Mouse (Mus musculus): Measurements from ENCODE around the gene Rgs19. TPM values are rescaled to one million over a fixed set of nuclear protein-coding genes. Genes with fewer than 3 reads are reported as not detected.

Rgs19 gene
- total and polyA plus RNA-seq, 2 experiments: 1.5 to 7.8 TPM

DNA sequence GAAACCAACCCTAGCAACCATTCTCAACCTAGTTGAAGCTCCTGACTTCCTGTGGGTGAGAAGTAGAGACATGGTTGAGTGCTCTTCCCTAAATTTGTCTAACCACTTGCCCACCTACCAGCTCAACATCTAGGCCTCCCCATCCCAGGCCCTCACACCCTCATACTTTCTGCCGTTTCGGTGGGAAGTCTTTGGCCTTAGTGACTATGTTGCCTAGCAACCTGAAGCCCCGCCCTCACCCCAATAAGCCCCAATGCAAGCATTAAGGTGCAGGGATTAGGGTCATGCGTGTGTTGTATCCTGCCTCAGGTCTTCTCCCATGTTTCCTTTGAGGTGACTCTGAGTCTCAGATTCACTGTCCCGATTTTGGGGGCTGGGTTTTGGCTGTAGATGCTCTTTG lies 4.5 kb upstream of the Rgs19 start, which contains the start of gene Lkaaear1:
TSS of gene Lkaaear1 (minus strand) at position 202 of the 400 bp plus-strand sequence.
- TF ChIP-seq CTCF (IDR thresholded peaks at IDR 0.05; ENCODE audit: low read depth, low read length): no peak
- TF ChIP-seq POLR2A (IDR thresholded peaks at IDR 0.05; ENCODE audit: extremely low read depth, insufficient read depth, low read length): no peak
- H3K36me3 ChIP-seq (ENCODE audit: control insufficient read depth, insufficient read depth, low read length): no peaks in the 10 kb centered on the region
- 63% methylated on average over 5 of the region's 5 CpGs for WGBS

GRCm38 (mm10) chr2:181696801-181697420 lies 3.1 kb upstream of the Rgs19 start:
- Histone ChIP-seq H3K4me3 (ENCODE audit: insufficient read depth, low read depth, low read length) (no peak overlapping the region), H3K36me3 (ENCODE audit: control insufficient read depth, insufficient read depth, low read length) (no peaks in the 10 kb centered on the region), H3K27me3 (ENCODE audit: control insufficient read depth, insufficient read depth, low read length) (0 out of 2 replicates have a peak, but pooled peaks cover 3% of the 10 kb centered on the region), H3K4me1 (ENCODE audit: control insufficient read depth, insufficient read depth, low read length) (0 out of 2 replicates have a peak, but pooled peaks cover 5% of the 10 kb centered on the region), H3K9ac (ENCODE audit: low read depth, low read length) (no peak overlapping the region), H3K27ac (replicated peaks; ENCODE audit: insufficient read depth, low read depth, low read length) (no peak overlapping the region), H3K79me2 (ENCODE audit: control insufficient read depth, insufficient read depth, low read length) (no peaks in the 10 kb centered on the region)
- WGBS: 69% methylated on average over 33 of the region's 33 CpGs
- DNase-seq (ENCODE audit: extremely low read depth, low read depth, low spot score): no peak
- TF ChIP-seq POLR2A (IDR thresholded peaks at IDR 0.05; ENCODE audit: extremely low read depth, insufficient read depth, low read length): no peak
- no peak for TF ChIP-seq CTCF (IDR thresholded peaks at IDR 0.05; ENCODE audit: low read depth, low read length)

More for the DNA sequence above, 4.5 kb upstream of the Rgs19 start, which contains the start of gene Lkaaear1:
- Histone ChIP-seq H3K27me3 (ENCODE audit: control insufficient read depth, insufficient read depth, low read length) (0 out of 2 replicates have a peak, but pooled peaks cover 3% of the 10 kb centered on the region), H3K4me1 (ENCODE audit: control insufficient read depth, insufficient read depth, low read length) (0 out of 2 replicates have a peak, but pooled peaks cover 4% of the 10 kb centered on the region), H3K79me2 (ENCODE audit: control insufficient read depth, insufficient read depth, low read length) (no peaks in the 10 kb centered on the region), H3K27ac (replicated peaks; ENCODE audit: insufficient read depth, low read depth, low read length) (no peak within 1 kb of the TSS), H3K9ac (ENCODE audit: low read depth, low read length) (no peak within 1 kb of the TSS), H3K4me3 (ENCODE audit: insufficient read depth, low read depth, low read length) (no peak within 1 kb of the TSS)
- no peak for DNase-seq (ENCODE audit: extremely low read depth, low read depth, low spot score)

DNA sequence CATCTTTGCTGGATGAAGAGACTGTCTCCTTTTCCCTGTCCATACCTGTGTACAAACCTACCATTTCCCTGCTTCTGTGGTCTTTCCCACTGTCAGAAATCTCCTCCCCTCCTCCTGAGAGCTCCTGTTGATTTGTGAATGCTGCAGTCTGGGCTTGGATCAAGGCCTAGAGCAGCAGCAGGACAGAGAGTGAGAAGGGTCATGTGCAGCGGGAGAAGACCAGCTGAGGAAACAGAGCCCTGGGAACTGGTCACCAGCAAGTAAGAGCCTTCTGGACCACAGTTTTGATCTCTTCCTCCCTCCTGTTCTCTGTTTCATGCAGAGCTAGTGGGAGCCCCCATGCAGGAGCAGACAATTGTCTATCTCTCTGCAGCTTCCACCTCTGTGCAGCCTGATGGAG lies 2.0 kb upstream of the Rgs19 start:
- Histone ChIP-seq H3K9ac (ENCODE audit: low read depth, low read length) (no peak overlapping the region), H3K27me3 (ENCODE audit: control insufficient read depth, insufficient read depth, low read length) (0 out of 2 replicates have a peak, but pooled peaks cover 3% of the 10 kb centered on the region), H3K4me3 (ENCODE audit: insufficient read depth, low read depth, low read length) (no peak overlapping the region), H3K79me2 (ENCODE audit: control insufficient read depth, insufficient read depth, low read length) (no peaks in the 10 kb centered on the region), H3K27ac (replicated peaks; ENCODE audit: insufficient read depth, low read depth, low read length) (no peak overlapping the region), H3K4me1 (ENCODE audit: control insufficient read depth, insufficient read depth, low read length) (0 out of 2 replicates have a peak, but pooled peaks cover 5% of the 10 kb centered on the region), H3K36me3 (ENCODE audit: control insufficient read depth, insufficient read depth, low read length) (no peaks in the 10 kb centered on the region)
- DNase-seq (ENCODE audit: extremely low read depth, low read depth, low spot score): no peak
- 90% methylated on average over 1 of the region's 1 CpGs for WGBS
- TF ChIP-seq POLR2A (IDR thresholded peaks at IDR 0.05; ENCODE audit: extremely low read depth, insufficient read depth, low read length) (no peak), CTCF (IDR thresholded peaks at IDR 0.05; ENCODE audit: low read depth, low read length) (no peak)

DNA sequence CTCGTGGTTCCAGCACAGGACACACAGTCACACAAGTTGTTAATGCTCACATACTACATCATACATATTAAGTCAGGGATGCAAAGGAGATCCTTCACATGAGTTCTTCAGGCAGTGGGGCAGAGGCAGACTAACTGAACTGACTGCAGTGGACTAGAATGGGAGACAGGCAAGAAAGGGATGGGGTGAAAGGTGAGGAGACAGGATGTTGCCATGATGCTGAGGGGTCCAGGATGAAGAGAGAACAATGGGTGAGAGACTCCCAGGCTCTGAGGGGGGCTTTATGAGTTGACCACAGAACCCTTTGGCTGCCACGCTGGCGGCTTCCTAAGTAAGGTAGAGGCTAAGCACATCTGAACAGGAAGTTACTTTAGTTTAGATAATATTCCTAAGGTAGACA lies 804 bp upstream of the Rgs19 start:
- DNase-seq (ENCODE audit: extremely low read depth, low read depth, low spot score): no peak
- Histone ChIP-seq H3K36me3 (ENCODE audit: control insufficient read depth, insufficient read depth, low read length) (no peaks in the 10 kb centered on the region), H3K4me3 (ENCODE audit: insufficient read depth, low read depth, low read length) (no peak overlapping the region), H3K9ac (ENCODE audit: low read depth, low read length) (no peak overlapping the region), H3K4me1 (ENCODE audit: control insufficient read depth, insufficient read depth, low read length) (0 out of 2 replicates have a peak, but pooled peaks cover 5% of the 10 kb centered on the region), H3K27me3 (ENCODE audit: control insufficient read depth, insufficient read depth, low read length) (0 out of 2 replicates have a peak, but pooled peaks cover 3% of the 10 kb centered on the region), H3K27ac (replicated peaks; ENCODE audit: insufficient read depth, low read depth, low read length) (no peak overlapping the region), H3K79me2 (ENCODE audit: control insufficient read depth, insufficient read depth, low read length) (no peaks in the 10 kb centered on the region)
- 97% methylated on average over 3 of the region's 3 CpGs for WGBS
- no peak for TF ChIP-seq POLR2A (IDR thresholded peaks at IDR 0.05; ENCODE audit: extremely low read depth, insufficient read depth, low read length)

GRCm38 (mm10) chr2:181692304-181692703 lies 1.5 kb downstream of the Rgs19 start:
- H3K27ac ChIP-seq (replicated peaks; ENCODE audit: insufficient read depth, low read depth, low read length): no peak overlapping the region
- H3K27me3 ChIP-seq (ENCODE audit: control insufficient read depth, insufficient read depth, low read length): 0 out of 2 replicates have a peak, but pooled peaks cover 3% of the 10 kb centered on the region
- no peak overlapping the region for H3K9ac ChIP-seq (ENCODE audit: low read depth, low read length)
- 94% methylated on average over 3 of the region's 3 CpGs for WGBS
- TF ChIP-seq CTCF (IDR thresholded peaks at IDR 0.05; ENCODE audit: low read depth, low read length) (no peak), POLR2A (IDR thresholded peaks at IDR 0.05; ENCODE audit: extremely low read depth, insufficient read depth, low read length) (no peak)
- H3K79me2 ChIP-seq (ENCODE audit: control insufficient read depth, insufficient read depth, low read length): no peaks in the 10 kb centered on the region
- H3K4me1 ChIP-seq (ENCODE audit: control insufficient read depth, insufficient read depth, low read length): 0 out of 2 replicates have a peak, but pooled peaks cover 5% of the 10 kb centered on the region
- no peaks in the 10 kb centered on the region for H3K36me3 ChIP-seq (ENCODE audit: control insufficient read depth, insufficient read depth, low read length)
- H3K4me3 ChIP-seq (ENCODE audit: insufficient read depth, low read depth, low read length): no peak overlapping the region
- DNase-seq (ENCODE audit: extremely low read depth, low read depth, low spot score): no peak

DNA sequence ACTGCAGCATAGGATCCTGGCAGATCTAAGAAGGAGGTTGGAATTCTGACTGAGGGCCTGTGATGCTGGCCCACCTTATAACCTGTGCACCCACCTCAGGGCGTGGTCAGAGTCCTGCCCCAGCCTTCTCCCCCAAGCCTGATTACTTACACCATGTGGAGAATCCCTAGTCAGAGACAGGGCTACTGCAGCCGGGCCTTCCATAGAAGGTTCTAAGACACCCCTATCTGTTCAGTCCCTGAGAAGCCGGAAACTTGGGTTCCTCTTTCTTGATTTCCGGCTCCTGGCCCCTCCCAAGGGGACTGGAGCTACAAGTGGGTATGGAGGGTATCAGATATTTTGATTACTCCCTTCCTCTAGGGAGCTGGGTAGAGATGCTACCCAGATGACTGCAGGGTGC lies 2.2 kb downstream of the Rgs19 start:
- H3K27me3 ChIP-seq (ENCODE audit: control insufficient read depth, insufficient read depth, low read length): 0 out of 2 replicates have a peak, but pooled peaks cover 3% of the 10 kb centered on the region
- H3K27ac ChIP-seq (replicated peaks; ENCODE audit: insufficient read depth, low read depth, low read length): no peak overlapping the region
- no peak overlapping the region; the same call in 1 of the 2 replicates for H3K9ac ChIP-seq (ENCODE audit: low read depth, low read length)
- TF ChIP-seq POLR2A (IDR thresholded peaks at IDR 0.05; ENCODE audit: extremely low read depth, insufficient read depth, low read length) (no peak), CTCF (IDR thresholded peaks at IDR 0.05; ENCODE audit: low read depth, low read length) (no peak)
- DNase-seq (ENCODE audit: extremely low read depth, low read depth, low spot score): no peak
- 0 out of 2 replicates have a peak, but pooled peaks cover 5% of the 10 kb centered on the region for H3K4me1 ChIP-seq (ENCODE audit: control insufficient read depth, insufficient read depth, low read length)
- no peaks in the 10 kb centered on the region for H3K79me2 ChIP-seq (ENCODE audit: control insufficient read depth, insufficient read depth, low read length)
- WGBS: 72% methylated on average over 4 of the region's 4 CpGs
- no peak overlapping the region for H3K4me3 ChIP-seq (ENCODE audit: insufficient read depth, low read depth, low read length)
- H3K36me3 ChIP-seq (ENCODE audit: control insufficient read depth, insufficient read depth, low read length): no peaks in the 10 kb centered on the region

Measured in liver, adult 2 months (tissue).